Mouse (Mus musculus) Patski (cell line): ENCODE measurements at regions not wholly inside any gene's neighbourhood (a gene's known extent, or its start where the extent isn't known, plus 50 kb on each side); places are given as distances from the start of the nearest gene placed in this dataset.

Experiments
- ATAC-seq: fragments of 100-300 bp; one replicate; pipeline ENCODE4 v1.8.0; 2021
- CTCF ChIA-PET: fragments of 350-600 bp; sonication (Branson Sonifier 250); formaldehyde crosslinking; loops from one replicate; lab custom pipeline; 2022; ENCODE audit warnings: inconsistent platforms; lab: Charles Lee
- POLR2A ChIA-PET: fragments of 350-600 bp; sonication (Branson Sonifier 250); formaldehyde crosslinking; loops from one replicate; lab custom pipeline; 2022; ENCODE audit warnings: antibody characterized with exemption, inconsistent platforms; lab: Charles Lee
- DNase-seq: peaks from one replicate; pipeline ENCODE4 v3.0.0-alpha.2; 2011; ENCODE audit warnings: low read depth, low spot score
- H3K27me3 ChIP-seq: fragments of 371-371 bp; one replicate; pipeline ENCODE4 v1.5.1; 2021
- CTCF ChIP-seq: fragments of 100-300 bp; IDR thresholded peaks from one replicate; pipeline ENCODE4 v1.5.1; 2021
- in situ Hi-C: fragments of 300-500 bp; cut with MboI; formaldehyde crosslinking; loops from 3 replicates; pipeline ENCODE4 v1.11.1; 2018; ENCODE audit warnings: low pct_unique_long_range_greater_than_20kb, mixed read lengths

- DNase-seq = no peak
- H3K27me3 ChIP-seq = no peaks in the 10 kb centered on the region
- ChIA-PET POLR2A (no interaction called here), CTCF (no interaction called here)
- in situ Hi-C loops = no loop called here
- no peak for ATAC-seq
- no peak for TF ChIP-seq CTCF
Observed at GRCm38 (mm10) chr4:92833835-92834234, 501.5 kb downstream of the Tusc1 start.

GRCm38 (mm10) chr4:92831181-92831715, 504.1 kb downstream of the Tusc1 start:
- TF ChIP-seq CTCF = no peak
- ChIA-PET POLR2A (no interaction called here), CTCF (interaction anchor here (1.3 kb wide), 1 partner anchor 10 kb away, joined by 3 read pairs; no protein-coding TSS in a partner anchor)
- ATAC-seq (no peak), DNase-seq (no peak)
- no peaks in the 10 kb centered on the region for H3K27me3 ChIP-seq
- in situ Hi-C loops = no loop called here

GRCm38 (mm10) chr4:92827831-92828230, 507.5 kb downstream of the Tusc1 start:
- H3K27me3 ChIP-seq = no peaks in the 10 kb centered on the region
- in situ Hi-C loops = no loop called here
- TF ChIP-seq CTCF = no peak
- ATAC-seq (no peak), DNase-seq (no peak)
- POLR2A ChIA-PET = no interaction called here
- CTCF ChIA-PET = no interaction called here

- ATAC-seq (no peak), DNase-seq (no peak)
- ChIA-PET POLR2A (no interaction called here), CTCF (no interaction called here)
- no peak for TF ChIP-seq CTCF
- no peaks in the 10 kb centered on the region for H3K27me3 ChIP-seq
- in situ Hi-C loops = no loop called here
Observed at GRCm38 (mm10) chr4:92827405-92827804, 507.9 kb downstream of the Tusc1 start.

GRCm38 (mm10) chr4:92826981-92827380, 508.3 kb downstream of the Tusc1 start:
- CTCF ChIA-PET = no interaction called here
- in situ Hi-C loops = no loop called here
- DNase-seq (no peak), ATAC-seq (no peak)
- POLR2A ChIA-PET = no interaction called here
- no peaks in the 10 kb centered on the region for H3K27me3 ChIP-seq
- no peak for TF ChIP-seq CTCF

GRCm38 (mm10) chr4:92788157-92788556, 547.2 kb downstream of the Tusc1 start:
- ChIA-PET CTCF (no interaction called here), POLR2A (no interaction called here)
- no peak for DNase-seq
- TF ChIP-seq CTCF = no peak
- in situ Hi-C loops = no loop called here
- no peak for ATAC-seq
- no peaks in the 10 kb centered on the region for H3K27me3 ChIP-seq

GRCm38 (mm10) chr4:92778076-92778475, 557.2 kb downstream of the Tusc1 start:
- no peak for TF ChIP-seq CTCF
- no peak for DNase-seq
- H3K27me3 ChIP-seq = no peaks in the 10 kb centered on the region
- ChIA-PET POLR2A (no interaction called here), CTCF (no interaction called here)
- no peak for ATAC-seq
- in situ Hi-C loops = no loop called here

- POLR2A ChIA-PET = no interaction called here
- CTCF ChIA-PET = no interaction called here
- no peaks in the 10 kb centered on the region for H3K27me3 ChIP-seq
- no peak for TF ChIP-seq CTCF
- DNase-seq (no peak), ATAC-seq (no peak)
- in situ Hi-C loops = no loop called here
Observed at GRCm38 (mm10) chr4:92748070-92748469, 556.5 kb upstream of the Gm12666 start.

- DNase-seq (no peak), ATAC-seq (no peak)
- no peaks in the 10 kb centered on the region for H3K27me3 ChIP-seq
- TF ChIP-seq CTCF = no peak
- ChIA-PET POLR2A (no interaction called here), CTCF (no interaction called here)
- in situ Hi-C loops = no loop called here
Observed at GRCm38 (mm10) chr4:92746233-92746632, 554.7 kb upstream of the Gm12666 start.

- ChIA-PET CTCF (no interaction called here), POLR2A (no interaction called here)
- DNase-seq = no peak
- no peak for ATAC-seq
- in situ Hi-C loops = no loop called here
- H3K27me3 ChIP-seq = no peaks in the 10 kb centered on the region
- no peak for TF ChIP-seq CTCF
Observed at GRCm38 (mm10) chr4:92702755-92703154, 511.2 kb upstream of the Gm12666 start.
